Mouse (Mus musculus) erythroblast, embryonic 14.5 days (primary cell): ENCODE data around the gene Nol9. TPM values are rescaled to one million over a fixed set of nuclear protein-coding genes. Genes with fewer than 3 reads are reported as not detected.

ENCODE experiments used
- H3K27me3 ChIP-seq: 2 replicates; pipeline ENCODE4 v1.6.1; 2012; ENCODE audit warnings: inconsistent platforms; ENCODE audit not compliant: control insufficient read depth
- H3K36me3 ChIP-seq: 2 replicates; pipeline ENCODE4 v1.6.1; 2012; ENCODE audit warnings: mild to moderate bottlenecking, inconsistent platforms; ENCODE audit not compliant: control insufficient read depth
- H3K4me1 ChIP-seq: 2 replicates; pipeline ENCODE4 v1.6.1; 2012; ENCODE audit warnings: inconsistent platforms; ENCODE audit not compliant: control insufficient read depth
- H3K4me3 ChIP-seq: replicated peaks from 2 replicates; pipeline ENCODE3; 2012; ENCODE audit warnings: moderate library complexity, mild to moderate bottlenecking, inconsistent platforms
- H3K9me3 ChIP-seq: 2 replicates; pipeline ENCODE4 v1.6.1; 2012; ENCODE audit warnings: low read length, inconsistent platforms, mixed read lengths; ENCODE audit not compliant: control insufficient read depth
- GATA1 ChIP-seq: IDR thresholded peaks from 2 replicates; pipeline ENCODE4 v1.6.1; 2012; ENCODE audit warnings: low read length, inconsistent platforms, mixed read lengths
- TAL1 ChIP-seq: IDR thresholded peaks from 3 replicates; pipeline ENCODE4 v1.6.1; 2012; ENCODE audit warnings: low read length, inconsistent platforms, mixed read lengths
- polyA plus RNA-seq: library from polyadenylated mRNA; stranded (reverse); fragments of >175 nt; gene quantifications from 2 replicates; pipeline ENCODE4 v1.2.3, GENCODE M21; 2012

Gene Nol9
- polyA plus RNA-seq, 1 experiment, result 0.87 TPM

DNA sequence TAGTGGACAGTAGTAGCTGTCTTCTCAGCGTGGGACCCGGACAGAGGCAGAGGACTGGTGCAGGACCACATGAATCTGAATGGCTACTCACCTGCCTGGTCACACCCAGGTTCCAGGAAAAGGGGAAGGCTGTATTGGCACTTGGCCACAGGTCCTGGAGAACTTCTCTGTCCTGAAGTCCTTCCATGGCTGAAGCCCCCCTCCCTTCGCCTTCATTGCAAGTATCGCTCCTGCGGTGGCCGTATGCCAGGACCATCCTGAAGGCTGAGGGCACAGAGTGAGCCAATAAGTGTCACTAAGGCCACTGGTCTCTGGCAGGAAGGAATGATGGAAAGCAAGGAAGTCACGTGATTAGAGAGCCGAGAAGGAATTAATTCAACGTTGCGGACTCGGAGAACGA, 55.1 kb downstream of the Nol9 start:
- Histone ChIP-seq H3K9me3 (no peaks in the 10 kb centered on the region), H3K4me1 (peaks cover 84% of the 10 kb centered on the region), H3K4me3 (no peak overlapping the region), H3K27me3 (no peaks in the 10 kb centered on the region), H3K36me3 (peaks cover 63% of the 10 kb centered on the region)
- no peak for TF ChIP-seq GATA1
- TF ChIP-seq TAL1, result no peak

DNA sequence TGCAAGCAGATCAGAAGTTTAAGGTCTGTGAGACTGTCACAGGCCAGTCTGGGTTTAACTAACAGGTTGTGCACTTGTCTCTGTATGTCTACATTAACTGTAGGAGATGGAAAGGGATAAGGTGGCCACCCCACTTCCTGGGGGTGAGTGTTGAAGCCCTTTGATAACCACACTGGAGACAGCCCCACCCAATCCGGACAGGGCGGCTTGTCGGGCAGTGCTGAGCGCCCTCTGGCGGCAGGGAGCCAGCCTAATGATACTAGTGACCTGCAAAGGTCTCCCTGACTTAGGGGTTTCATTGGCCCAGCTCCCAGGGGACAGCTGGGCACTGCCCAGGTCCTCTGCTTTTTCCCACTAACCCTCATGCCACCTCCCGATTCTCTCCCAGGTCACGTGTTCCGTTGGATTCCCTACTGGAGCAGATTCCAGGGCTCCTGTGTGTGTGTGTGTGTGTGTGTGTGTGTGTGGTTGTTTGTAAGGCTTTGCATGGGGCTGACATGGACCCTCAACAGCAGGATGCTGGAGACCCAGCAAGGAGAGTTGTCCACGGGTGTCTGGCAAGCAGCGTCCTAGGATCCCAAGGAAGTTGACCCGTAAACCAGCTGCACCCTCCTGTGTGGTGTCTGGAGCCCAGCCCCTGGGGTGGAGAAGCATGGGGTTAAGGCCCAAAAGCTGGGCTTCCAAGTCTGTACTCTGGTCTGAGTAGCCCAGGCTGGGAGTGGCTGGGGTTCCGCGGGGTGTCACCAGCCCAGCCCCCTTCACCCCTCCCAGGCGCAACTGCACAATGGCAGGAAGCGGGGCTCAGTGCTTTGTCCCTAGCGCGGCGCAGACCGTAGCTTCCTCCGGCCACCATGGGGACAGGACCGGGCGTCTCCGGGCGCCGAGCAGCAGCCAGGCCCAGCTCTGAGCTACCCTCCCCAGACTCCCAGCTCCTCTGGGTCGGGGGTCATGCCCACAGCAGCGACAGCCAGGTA, 57.1 kb downstream of the Nol9 start:
- no peaks in the 10 kb centered on the region for H3K9me3 ChIP-seq
- peaks cover 51% of the 10 kb centered on the region for H3K36me3 ChIP-seq
- peaks cover 67% of the 10 kb centered on the region for H3K4me1 ChIP-seq
- peak; percentile 37; the same call in 1 of the 2 replicates for TF ChIP-seq GATA1
- no peak for TF ChIP-seq TAL1
- peak overlapping the region; percentile 26 for H3K4me3 ChIP-seq
- H3K27me3 ChIP-seq, result no peaks in the 10 kb centered on the region

DNA sequence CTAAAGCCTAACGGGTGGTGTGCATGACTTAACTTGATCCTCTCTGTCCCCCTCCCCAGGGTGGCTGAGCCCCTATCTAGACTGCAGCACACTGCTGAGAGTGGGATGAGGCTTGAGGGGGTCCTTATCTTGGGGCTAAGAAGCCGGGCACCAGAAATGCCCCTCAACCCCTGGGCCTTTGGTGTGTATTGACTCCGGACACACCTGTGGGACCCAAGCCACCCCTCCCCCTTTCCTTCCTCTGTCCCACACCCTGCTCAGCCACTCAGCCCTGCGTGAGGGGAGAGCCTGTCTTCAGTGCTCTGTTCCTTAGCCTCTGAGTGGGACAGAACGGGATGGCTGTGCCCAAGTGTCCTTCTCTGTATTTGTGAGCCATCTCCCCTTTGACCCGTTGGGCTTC, 57.8 kb downstream of the Nol9 start:
- H3K9me3 ChIP-seq, result no peaks in the 10 kb centered on the region
- H3K4me1 ChIP-seq, result peaks cover 60% of the 10 kb centered on the region
- H3K27me3 ChIP-seq, result no peaks in the 10 kb centered on the region
- no peak for TF ChIP-seq GATA1
- no peak for TF ChIP-seq TAL1
- H3K4me3 ChIP-seq, result no peak overlapping the region
- peaks cover 53% of the 10 kb centered on the region for H3K36me3 ChIP-seq

- TF ChIP-seq GATA1 (no peak), TAL1 (no peak)
- peaks cover 58% of the 10 kb centered on the region for H3K36me3 ChIP-seq
- no peaks in the 10 kb centered on the region for H3K27me3 ChIP-seq
- peaks cover 52% of the 10 kb centered on the region for H3K4me1 ChIP-seq
- H3K9me3 ChIP-seq, result no peaks in the 10 kb centered on the region
- H3K4me3 ChIP-seq, result no peak overlapping the region
These were observed 59.0 kb downstream of the Nol9 start for GRCm38 (mm10) chr4:152097911-152098799.

DNA sequence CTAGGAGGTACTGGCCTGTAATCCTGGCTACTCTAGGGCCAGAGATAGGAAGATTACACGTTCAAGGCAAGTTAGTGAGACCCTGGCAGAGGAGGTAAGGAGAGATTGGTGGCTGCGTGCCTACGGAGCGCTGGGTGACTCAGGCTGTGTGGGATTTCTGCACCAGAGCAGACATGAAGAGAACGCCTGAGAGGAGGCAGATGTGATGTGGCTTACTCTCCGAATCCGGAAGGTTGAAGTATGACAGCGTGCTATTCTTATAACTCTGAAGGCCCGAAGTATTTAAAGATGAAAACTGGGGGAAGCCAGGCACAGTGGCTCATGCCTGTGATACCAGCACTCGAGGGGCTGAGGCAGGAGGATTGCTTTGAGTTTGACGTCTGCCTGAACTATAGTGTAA, 61.4 kb downstream of the Nol9 start:
- peaks cover 63% of the 10 kb centered on the region for H3K36me3 ChIP-seq
- H3K4me3 ChIP-seq, result no peak overlapping the region
- no peaks in the 10 kb centered on the region for H3K27me3 ChIP-seq
- TF ChIP-seq TAL1, result no peak
- no peak for TF ChIP-seq GATA1
- no peaks in the 10 kb centered on the region for H3K9me3 ChIP-seq
- peaks cover 37% of the 10 kb centered on the region for H3K4me1 ChIP-seq

DNA sequence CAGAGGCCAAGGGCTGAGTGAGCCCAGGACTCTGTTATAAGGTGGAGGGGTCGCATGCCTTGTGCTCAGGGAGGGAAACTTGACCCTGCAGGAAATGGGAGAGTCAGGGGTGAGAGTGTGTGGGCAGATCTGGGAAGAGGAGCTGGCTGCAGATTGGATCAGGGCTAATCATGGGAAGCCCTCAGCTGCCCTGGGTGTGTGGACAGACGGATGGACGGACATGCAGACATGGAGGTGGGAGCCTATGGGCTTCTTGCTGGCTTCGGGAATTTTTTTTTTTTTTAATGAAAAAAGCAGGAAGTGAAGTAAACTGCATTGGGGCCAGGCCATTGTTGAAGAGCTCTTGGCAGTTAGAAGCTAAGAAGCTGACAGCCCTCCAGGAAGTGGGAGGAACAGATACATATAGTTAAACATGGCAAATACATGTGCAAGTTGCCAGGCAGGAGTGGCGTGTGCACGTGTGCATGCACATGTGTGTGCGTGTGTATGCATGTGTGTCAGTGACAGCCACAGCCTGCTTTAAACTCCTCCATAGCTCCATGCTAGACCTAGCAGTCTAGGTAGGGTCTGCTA, 62.0 kb downstream of the Nol9 start:
- Histone ChIP-seq H3K4me1 (peaks cover 34% of the 10 kb centered on the region), H3K9me3 (no peaks in the 10 kb centered on the region), H3K36me3 (peaks cover 69% of the 10 kb centered on the region), H3K27me3 (no peaks in the 10 kb centered on the region), H3K4me3 (no peak overlapping the region)
- TF ChIP-seq GATA1, result no peak
- no peak for TF ChIP-seq TAL1

- TF ChIP-seq GATA1, result no peak
- no peak for TF ChIP-seq TAL1
- no peaks in the 10 kb centered on the region for H3K27me3 ChIP-seq
- no peak overlapping the region for H3K4me3 ChIP-seq
- no peaks in the 10 kb centered on the region for H3K9me3 ChIP-seq
- peaks cover 32% of the 10 kb centered on the region for H3K4me1 ChIP-seq
- H3K36me3 ChIP-seq, result peaks cover 70% of the 10 kb centered on the region
These were observed 62.8 kb downstream of the Nol9 start for GRCm38 (mm10) chr4:152101921-152102320.

DNA sequence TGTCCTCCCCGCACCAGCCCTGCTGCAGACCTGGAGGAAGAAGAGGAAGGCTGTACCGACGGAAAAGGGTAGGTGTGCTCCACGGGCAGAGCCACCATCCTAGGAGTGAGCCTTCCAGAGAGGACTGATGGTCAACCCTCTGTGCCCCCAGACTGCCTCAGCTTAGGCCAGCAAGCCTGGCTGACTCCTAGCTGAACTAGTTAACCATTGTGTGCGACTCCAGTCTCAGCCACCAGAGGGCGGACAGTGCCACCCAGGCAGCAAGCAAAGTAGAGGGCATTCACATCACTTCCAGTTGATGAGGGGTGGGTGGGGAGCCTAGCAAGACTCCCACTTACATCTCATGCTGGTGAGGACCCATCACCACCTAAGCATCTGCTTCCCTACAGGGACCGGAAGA, 63.9 kb downstream of the Nol9 start:
- Histone ChIP-seq H3K4me3 (no peak overlapping the region), H3K27me3 (no peaks in the 10 kb centered on the region), H3K9me3 (no peaks in the 10 kb centered on the region), H3K36me3 (peaks cover 78% of the 10 kb centered on the region), H3K4me1 (peaks cover 35% of the 10 kb centered on the region)
- no peak for TF ChIP-seq GATA1
- TF ChIP-seq TAL1, result no peak
